Mouse (Mus musculus): ENCODE measurements around the gene Dusp8.

- TF ChIP-seq POLR2A (IDR thresholded peaks at IDR 0.05; ENCODE audit: insufficient read depth, low read length) (no peak), CTCF (IDR thresholded peaks at IDR 0.05; ENCODE audit: low read depth, low read length) (peak; percentile 73)
Observed at GRCm38 (mm10) chr7:142070458-142071211, 25.0 kb downstream of the Dusp8 start.

Measured in ES-Bruce4 (cell line).